Mouse (Mus musculus) forebrain, embryonic 15.5 days (tissue): ENCODE results near the gene Rpsa. TPM values are rescaled to one million over a fixed set of nuclear protein-coding genes. Genes with fewer than 3 reads are reported as not detected.
"Not testable (repeated sequence)": the region's sequence is repeated elsewhere in the genome, so short reads cannot be mapped to it uniquely, and the experiment has no call there.

ENCODE experiments used
- ATAC-seq: fragments of 200-750 bp; cut with Nextera tagmentation; replicated peaks from 2 replicates; pipeline ENCODE4 v1.8.0; 2017; ENCODE audit warnings: mild to moderate bottlenecking, moderate TSS enrichment, moderate library complexity
- H3K27ac ChIP-seq: fragments of 300-500 bp; sonication (generic); replicated peaks from 2 replicates; pipeline ENCODE4 v1.5.1; 2015; ENCODE audit warnings: mild to moderate bottlenecking, inconsistent platforms
- H3K27me3 ChIP-seq: fragments of 300-500 bp; sonication (generic); 2 replicates; pipeline ENCODE4 v1.6.1; 2015; ENCODE audit warnings: inconsistent platforms
- H3K36me3 ChIP-seq: fragments of 300-500 bp; sonication (generic); 2 replicates; pipeline ENCODE4 v1.6.1; 2015; ENCODE audit warnings: mild to moderate bottlenecking, inconsistent platforms
- H3K4me1 ChIP-seq: fragments of 300-500 bp; sonication (generic); 2 replicates; pipeline ENCODE4 v1.6.1; 2015; ENCODE audit warnings: inconsistent platforms
- H3K4me2 ChIP-seq: fragments of 300-500 bp; sonication (generic); replicated peaks from 2 replicates; pipeline ENCODE4 v1.6.1; 2015; ENCODE audit warnings: mild to moderate bottlenecking, inconsistent platforms
- H3K4me3 ChIP-seq: fragments of 300-500 bp; sonication (generic); 2 replicates; pipeline ENCODE4 v1.5.1; 2015; ENCODE audit warnings: mild to moderate bottlenecking, inconsistent platforms
- H3K9ac ChIP-seq: fragments of 300-500 bp; sonication (generic); replicated peaks from 2 replicates; pipeline ENCODE4 v1.6.1; 2015; ENCODE audit warnings: mild to moderate bottlenecking, inconsistent platforms
- H3K9me3 ChIP-seq: fragments of 300-500 bp; sonication (generic); 2 replicates; pipeline ENCODE4 v1.6.1; 2016; ENCODE audit warnings: inconsistent platforms
- WGBS: fragments of 180-500 bp; shearing (Covaris S2); methylation state at CpG from one replicate; pipeline ENCODE4 v1.1.7; 2015; ENCODE audit warnings: mixed read lengths; 5-methylcytosine and 5-hydroxymethylcytosine counted together
- polyA plus RNA-seq: library from polyadenylated mRNA; unstranded; fragments of >200 nt; fragmentation: Nextera tagmentation; extraction: Ambion mirVana; gene quantifications from 2 replicates; pipeline ENCODE4 v1.2.1, GENCODE M21; 2015

The Rpsa gene
- polyA plus RNA-seq, 1 experiment from 2014 or later, result 997 TPM

DNA sequence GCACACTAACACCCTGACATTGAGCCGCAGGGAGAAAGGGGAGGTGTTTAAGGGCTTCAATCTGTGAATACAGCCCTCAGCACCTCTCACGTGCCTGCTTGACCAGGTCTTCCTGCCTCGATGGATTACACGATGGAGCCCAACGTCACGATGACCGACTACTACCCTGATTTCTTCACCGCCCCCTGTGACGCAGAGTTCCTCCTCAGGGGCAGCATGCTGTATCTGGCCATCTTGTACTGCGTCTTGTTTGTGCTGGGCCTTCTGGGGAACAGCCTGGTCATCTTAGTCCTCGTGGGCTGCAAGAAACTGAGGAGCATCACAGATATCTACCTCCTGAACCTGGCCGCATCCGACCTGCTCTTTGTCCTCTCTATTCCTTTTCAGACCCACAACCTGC is 33.8 kb upstream of the Rpsa start:
- 91% methylated on average over 13 of the region's 13 CpGs for WGBS
- no peaks in the 10 kb centered on the region for H3K9me3 ChIP-seq
- ATAC-seq, result no peak

GRCm38 (mm10) chr9:120095886-120096285 is 31.6 kb upstream of the Rpsa start:
- no peak overlapping the region for H3K4me2 ChIP-seq
- no peak overlapping the region for H3K9ac ChIP-seq
- no peaks in the 10 kb centered on the region for H3K36me3 ChIP-seq
- ATAC-seq, result no peak
- H3K9me3 ChIP-seq, result no peaks in the 10 kb centered on the region
- WGBS, result 81% methylated on average over 7 of the region's 7 CpGs
- no peaks in the 10 kb centered on the region for H3K27me3 ChIP-seq
- H3K4me1 ChIP-seq, result 0 out of 2 replicates have a peak, but pooled peaks cover 3% of the 10 kb centered on the region
- H3K4me3 ChIP-seq, result no peak overlapping the region
- H3K27ac ChIP-seq, result no peak overlapping the region

More for the DNA sequence above, 33.8 kb upstream of the Rpsa start:
- no peak overlapping the region for H3K4me3 ChIP-seq
- H3K4me2 ChIP-seq, result no peak overlapping the region
- H3K36me3 ChIP-seq, result no peaks in the 10 kb centered on the region
- H3K27me3 ChIP-seq, result no peaks in the 10 kb centered on the region
- 0 out of 2 replicates have a peak, but pooled peaks cover 3% of the 10 kb centered on the region for H3K4me1 ChIP-seq
- H3K9ac ChIP-seq, result no peak overlapping the region
- no peak overlapping the region for H3K27ac ChIP-seq

GRCm38 (mm10) chr9:120098682-120099081 is 28.8 kb upstream of the Rpsa start:
- Histone ChIP-seq H3K27me3 (no peaks in the 10 kb centered on the region), H3K36me3 (no peaks in the 10 kb centered on the region), H3K4me3 (no peak overlapping the region), H3K9ac (no peak overlapping the region), H3K9me3 (no peaks in the 10 kb centered on the region), H3K4me2 (no peak overlapping the region), H3K27ac (no peak overlapping the region), H3K4me1 (0 out of 2 replicates have a peak, but pooled peaks cover 3% of the 10 kb centered on the region)
- ATAC-seq, result no peak
- WGBS, result 24% methylated on average over 7 of the region's 7 CpGs

GRCm38 (mm10) chr9:120099304-120099703 is 28.2 kb upstream of the Rpsa start:
- H3K4me2 ChIP-seq, result no peak overlapping the region
- WGBS, result 88% methylated on average over 8 of the region's 8 CpGs
- H3K27ac ChIP-seq, result no peak overlapping the region
- no peaks in the 10 kb centered on the region for H3K27me3 ChIP-seq
- no peaks in the 10 kb centered on the region for H3K36me3 ChIP-seq
- H3K9me3 ChIP-seq, result no peaks in the 10 kb centered on the region
- no peak overlapping the region for H3K4me3 ChIP-seq
- ATAC-seq, result no peak
- H3K4me1 ChIP-seq, result 0 out of 2 replicates have a peak, but pooled peaks cover 3% of the 10 kb centered on the region
- H3K9ac ChIP-seq, result no peak overlapping the region

- 95% methylated on average over 2 of the region's 2 CpGs for WGBS
- no peak overlapping the region for H3K4me3 ChIP-seq
- H3K4me1 ChIP-seq, result 0 out of 2 replicates have a peak, but pooled peaks cover 3% of the 10 kb centered on the region
- H3K4me2 ChIP-seq, result no peak overlapping the region
- H3K27me3 ChIP-seq, result no peaks in the 10 kb centered on the region
- H3K9ac ChIP-seq, result no peak overlapping the region
- ATAC-seq, result no peak
- H3K36me3 ChIP-seq, result no peaks in the 10 kb centered on the region
- no peak overlapping the region for H3K27ac ChIP-seq
- H3K9me3 ChIP-seq, result no peaks in the 10 kb centered on the region
Observed at GRCm38 (mm10) chr9:120101165-120101564, 26.3 kb upstream of the Rpsa start.

- WGBS, result 95% methylated on average over 12 of the region's 12 CpGs
- not testable (repeated sequence) for H3K27ac ChIP-seq, H3K4me3 ChIP-seq, H3K4me1 ChIP-seq, ATAC-seq, H3K27me3 ChIP-seq, H3K9me3 ChIP-seq, H3K4me2 ChIP-seq, H3K9ac ChIP-seq, H3K36me3 ChIP-seq
Observed at GRCm38 (mm10) chr9:120108953-120109352, 18.5 kb upstream of the Rpsa start.

DNA sequence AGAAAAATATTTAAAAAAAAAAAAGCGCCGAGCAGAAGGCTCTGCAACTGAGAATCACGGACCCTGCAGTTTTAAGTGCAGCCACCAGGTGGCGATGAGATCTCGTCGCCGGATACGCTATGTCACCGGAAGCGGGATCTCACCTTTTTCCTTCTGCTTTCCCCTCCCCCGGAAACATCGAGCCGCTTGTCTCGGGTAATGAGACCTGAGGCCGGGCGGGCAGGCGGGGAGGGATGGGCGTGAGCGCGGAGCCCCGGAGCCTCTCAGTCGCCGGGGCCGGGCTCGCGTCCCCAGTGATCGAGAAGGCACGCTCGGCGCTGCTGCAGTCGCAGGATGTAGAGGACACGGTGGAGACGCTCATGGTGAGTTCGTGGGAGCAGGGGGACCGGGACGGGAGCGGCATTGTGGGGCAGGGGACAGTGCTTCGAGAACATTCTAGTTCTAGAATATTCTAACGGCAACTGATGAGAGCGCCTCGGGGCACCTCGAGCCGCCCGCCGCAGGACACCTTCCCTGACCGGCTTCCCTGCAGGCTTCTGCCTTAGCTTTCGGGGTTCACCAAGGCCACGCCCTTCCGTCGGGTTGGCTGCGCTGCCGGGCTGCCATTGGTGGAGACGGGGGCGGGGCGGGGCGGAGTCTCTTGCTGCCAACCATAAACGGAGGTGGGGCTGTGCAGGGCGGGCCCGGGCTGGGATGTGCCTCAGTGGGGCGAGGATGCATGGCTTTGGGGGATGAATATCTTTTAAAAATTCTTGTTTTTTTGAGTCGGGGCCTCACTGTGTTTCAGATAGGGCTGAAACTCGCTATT is 17.1 kb upstream of the Rpsa start, which contains the start of gene Slc25a38:
TSS of gene Slc25a38 (plus strand) at position 164 of the 808 bp plus-strand sequence.
- peak within 1 kb of the TSS; percentile 95 for H3K27ac ChIP-seq
- H3K36me3 ChIP-seq, result no peaks in the 10 kb centered on the region
- H3K4me1 ChIP-seq, result peaks cover 8% of the 10 kb centered on the region
- peak within 1 kb of the TSS; percentile 66 for H3K4me2 ChIP-seq
- under 1% methylated on average over 62 of the region's 62 CpGs for WGBS
- no peaks in the 10 kb centered on the region for H3K9me3 ChIP-seq
- no peaks in the 10 kb centered on the region for H3K27me3 ChIP-seq
- peak within 1 kb of the TSS; percentile 68 for H3K4me3 ChIP-seq
- peak; percentile 99 for ATAC-seq
- H3K9ac ChIP-seq, result peak within 1 kb of the TSS; percentile 78

GRCm38 (mm10) chr9:120111156-120111945 is 16.1 kb upstream of the Rpsa start:
- Histone ChIP-seq H3K9me3 (no peaks in the 10 kb centered on the region), H3K36me3 (no peaks in the 10 kb centered on the region), H3K4me1 (peaks cover 8% of the 10 kb centered on the region), H3K4me3 (peak overlapping the region; percentile 68), H3K27ac (peak overlapping the region; percentile 95), H3K27me3 (no peaks in the 10 kb centered on the region), H3K9ac (peak overlapping the region; percentile 31), H3K4me2 (peak overlapping the region; percentile 66)
- 79% methylated on average over 15 of the region's 15 CpGs for WGBS
- no peak for ATAC-seq

DNA sequence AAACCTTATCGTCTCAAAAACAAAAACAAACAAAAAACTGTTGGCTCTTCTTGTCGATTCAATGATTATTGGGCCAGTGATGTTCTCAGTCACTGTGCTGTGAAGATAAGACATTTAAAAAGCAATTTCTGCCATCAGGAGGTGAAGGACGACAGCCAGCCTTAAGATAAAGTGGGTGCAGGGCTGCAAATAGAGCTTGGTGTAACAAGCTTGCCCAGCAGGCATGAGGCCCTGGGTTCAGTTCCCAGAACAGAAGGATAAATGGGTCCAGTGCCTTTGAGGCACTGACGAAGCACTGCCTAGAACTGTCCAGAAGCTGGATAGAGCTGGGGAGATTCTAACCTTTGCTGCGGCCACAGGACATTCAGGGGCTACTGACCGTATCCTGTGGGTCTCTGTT is 15.0 kb upstream of the Rpsa start:
- H3K9me3 ChIP-seq, result no peaks in the 10 kb centered on the region
- no peak for ATAC-seq
- WGBS, result 94% methylated on average over 6 of the region's 6 CpGs
- H3K4me2 ChIP-seq, result no peak overlapping the region
- H3K27me3 ChIP-seq, result no peaks in the 10 kb centered on the region
- peaks cover 8% of the 10 kb centered on the region; the same call in 1 of the 2 replicates for H3K36me3 ChIP-seq
- no peak overlapping the region for H3K27ac ChIP-seq
- H3K9ac ChIP-seq, result no peak overlapping the region
- H3K4me1 ChIP-seq, result peaks cover 8% of the 10 kb centered on the region
- no peak overlapping the region for H3K4me3 ChIP-seq

GRCm38 (mm10) chr9:120113456-120113855 is 14.0 kb upstream of the Rpsa start:
- no peak overlapping the region for H3K27ac ChIP-seq
- no peaks in the 10 kb centered on the region for H3K27me3 ChIP-seq
- 95% methylated on average over 7 of the region's 7 CpGs for WGBS
- H3K36me3 ChIP-seq, result peaks cover 18% of the 10 kb centered on the region
- peaks cover 8% of the 10 kb centered on the region for H3K4me1 ChIP-seq
- H3K4me3 ChIP-seq, result no peak overlapping the region
- no peaks in the 10 kb centered on the region for H3K9me3 ChIP-seq
- no peak for ATAC-seq
- H3K9ac ChIP-seq, result no peak overlapping the region
- no peak overlapping the region for H3K4me2 ChIP-seq

DNA sequence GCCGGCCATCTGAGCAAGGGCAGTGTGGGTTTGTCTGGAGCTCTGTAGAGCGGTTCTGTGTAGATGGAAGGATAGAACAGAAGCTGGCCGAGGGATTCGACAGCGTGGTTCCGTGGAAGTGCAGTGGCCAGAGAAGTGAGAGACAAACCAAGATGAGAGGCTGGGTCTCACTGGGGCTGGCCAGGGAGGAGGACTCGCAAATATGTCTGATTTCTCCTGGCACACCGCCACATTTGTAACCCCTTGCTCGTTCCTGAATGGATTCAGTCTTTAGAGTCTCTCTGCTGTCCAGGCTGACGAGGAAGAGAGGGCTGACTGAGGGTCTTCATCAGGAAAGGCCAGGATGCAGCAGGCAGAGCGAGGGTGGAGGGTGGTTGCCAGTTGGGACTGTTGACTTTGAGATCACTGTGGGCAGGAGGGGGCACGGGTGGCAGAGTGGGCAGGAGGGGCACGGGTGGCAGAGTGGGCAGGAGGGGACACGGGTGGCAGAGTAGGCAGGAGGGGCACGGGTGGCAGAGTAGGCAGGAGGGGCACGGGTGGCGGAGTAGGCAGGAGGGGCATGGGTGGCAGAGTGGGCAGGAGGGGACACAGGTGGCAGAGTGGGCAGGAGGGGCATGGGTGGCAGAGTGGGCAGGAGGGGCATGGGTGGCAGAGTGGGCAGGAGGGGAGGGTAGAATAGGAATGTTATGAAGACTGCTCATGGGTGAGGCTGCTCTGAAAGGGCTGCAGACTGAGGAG is 13.3 kb upstream of the Rpsa start:
- H3K9ac ChIP-seq, result no peak overlapping the region
- 88% methylated on average over 17 of the region's 17 CpGs for WGBS
- no peaks in the 10 kb centered on the region for H3K27me3 ChIP-seq
- no peak for ATAC-seq
- H3K9me3 ChIP-seq, result no peaks in the 10 kb centered on the region
- no peak overlapping the region for H3K4me3 ChIP-seq
- H3K27ac ChIP-seq, result no peak overlapping the region
- peaks cover 8% of the 10 kb centered on the region for H3K4me1 ChIP-seq
- H3K36me3 ChIP-seq, result peaks cover 19% of the 10 kb centered on the region
- H3K4me2 ChIP-seq, result no peak overlapping the region

- H3K27me3 ChIP-seq, result no peaks in the 10 kb centered on the region
- 89% methylated on average over 2 of the region's 2 CpGs for WGBS
Observed at GRCm38 (mm10) chr9:120114789-120115151, 12.7 kb upstream of the Rpsa start.

More at GRCm38 (mm10) chr9:120114789-120115151, 12.7 kb upstream of the Rpsa start:
- Histone ChIP-seq H3K36me3 (peaks cover 19% of the 10 kb centered on the region), H3K4me3 (no peak overlapping the region), H3K4me1 (peaks cover 8% of the 10 kb centered on the region), H3K27ac (no peak overlapping the region), H3K9me3 (no peaks in the 10 kb centered on the region), H3K9ac (no peak overlapping the region), H3K4me2 (no peak overlapping the region)
- ATAC-seq, result no peak
